Mouse (Mus musculus) neural tube, embryonic 15.5 days (tissue): ENCODE measurements around the gene Vgll2. TPM values are rescaled to one million over a fixed set of nuclear protein-coding genes. Genes with fewer than 3 reads are reported as not detected.

Source experiments
- microRNA-seq: library from miRNA; unstranded; fragments of <30 nt; microRNA quantifications from one replicate; pipeline ENCODE4, GENCODE M21; 2017
- polyA plus RNA-seq: library from polyadenylated mRNA; unstranded; fragments of >200 nt; fragmentation: Nextera tagmentation; extraction: Ambion mirVana; gene quantifications from 2 replicates; pipeline ENCODE4 v1.2.1, GENCODE M21; 2015

Vgll2 gene
- polyA plus RNA-seq, 1 experiment from 2014 or later: 3.1 TPM

Small RNA genes lying within 50 kb of the gene (microRNA-seq; reads per million reads assigned to microRNA genes)
- gene Gm24084: not detected

Other genes starting within 250 kb of the Vgll2 start
- gene Ros1, start 172.7 kb downstream of the Vgll2 start, polyA plus RNA-seq: 0.08 TPM in 1 of 2 replicates, not detected in the other
- 25.1 and 29.6 TPM in 2 replicates for gene Dcbld1, start 211.1 kb downstream of the Vgll2 start, polyA plus RNA-seq